ENCODE assay signal across 16 mouse cellular contexts in the genomic region with DNA sequence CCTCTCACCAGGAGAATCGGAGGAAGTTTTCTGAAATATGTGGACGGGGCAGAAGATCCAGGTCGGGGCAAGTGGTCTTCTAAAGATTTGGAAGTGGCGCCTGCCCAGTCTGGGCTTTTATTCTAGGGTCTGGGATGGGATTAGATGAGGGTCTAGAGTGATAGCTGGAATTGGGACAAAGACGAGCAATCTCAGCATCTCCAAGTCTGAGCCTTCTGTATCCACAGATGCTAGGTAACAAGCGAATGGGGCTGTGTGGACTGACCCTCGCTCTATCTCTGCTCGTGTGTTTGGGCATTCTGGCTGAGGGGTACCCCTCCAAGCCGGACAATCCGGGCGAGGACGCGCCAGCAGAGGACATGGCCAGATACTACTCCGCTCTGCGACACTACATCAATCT. TPM values are rescaled to one million over a fixed set of nuclear protein-coding genes. Genes with fewer than 3 reads are reported as not detected.
A peak's percentile ranks its signal among the peaks of the same experiment; 100 is the strongest.
DNase-seq lines count a peak whose midpoint lies in the region; ATAC-seq and TF ChIP-seq lines count a peak whose summit lies in the region.
"Had no signal": no experiment of that assay in that cellular context is flagged by ENCODE, and none has a peak within 500 bp of the region (broad histone marks: within the 10 kb centered on the region; RNA-seq: fewer than 3 reads in every experiment).

No protein-coding gene starts in this region.

- no peak for TF ChIP-seq POLR2A in cortical plate, adult 2 months (IDR thresholded peaks at IDR 0.05; ENCODE audit: extremely low read depth, insufficient read depth, low read length)

- no peak overlapping the region for H3K9ac ChIP-seq in heart, embryonic 11.5 days (ENCODE audit: low read depth, low read length)
- H3K9ac ChIP-seq in hindbrain, embryonic 12.5 days, result no peak overlapping the region
- no peak overlapping the region for H3K9ac ChIP-seq in midbrain, embryonic 13.5 days (replicated peaks)
- H3K9ac ChIP-seq: liver, embryonic 14.5 days had no signal

- H3K9me3 ChIP-seq in heart, embryonic 11.5 days (replicated peaks; ENCODE audit: control insufficient read depth, low read length), result no peaks in the 10 kb centered on the region
- no peaks in the 10 kb centered on the region for H3K9me3 ChIP-seq in hindbrain, embryonic 12.5 days (replicated peaks)
- no peaks in the 10 kb centered on the region for H3K9me3 ChIP-seq in midbrain, embryonic 13.5 days

- ATAC-seq in heart, embryonic 11.5 days (replicated peaks; ENCODE audit: insufficient number of reproducible peaks, low FRiP score, low TSS enrichment), result no peak
- no peak for ATAC-seq in hindbrain, embryonic 12.5 days (ENCODE audit: low FRiP score)
- ATAC-seq in midbrain, embryonic 13.5 days, result no peak

- peak overlapping the region; percentile 94; the same call in 1 of the 2 replicates for H3K4me2 ChIP-seq in heart, embryonic 11.5 days
- no peak overlapping the region for H3K4me2 ChIP-seq in hindbrain, embryonic 12.5 days (replicated peaks)
- H3K4me2 ChIP-seq in midbrain, embryonic 13.5 days (replicated peaks), result no peak overlapping the region

- TF ChIP-seq CTCF in cortical plate, adult 2 months (IDR thresholded peaks at IDR 0.05; ENCODE audit: extremely low read depth, insufficient read depth, low read length), result no peak

- 11% methylated on average over 15 of the region's 15 CpGs for WGBS in heart, embryonic 11.5 days (ENCODE audit: insufficient replicate concordance)
- 6% methylated on average over 15 of the region's 15 CpGs for WGBS in hindbrain, embryonic 12.5 days
- 10% methylated on average over 15 of the region's 15 CpGs for WGBS in midbrain, embryonic 13.5 days

- intact Hi-C loops in heart, postnatal 36 days (cut with DNase I), result no loop called here

- H3K4me3 ChIP-seq in heart, embryonic 11.5 days (ENCODE audit: low read depth, low read length), result no peak overlapping the region
- peak overlapping the region; percentile 24; the same call in 1 of the 2 replicates for H3K4me3 ChIP-seq in cortical plate, adult 2 months (ENCODE audit: insufficient read depth, low read length)
- H3K4me3 ChIP-seq in hindbrain, embryonic 12.5 days, result 0 out of 2 replicates have a peak overlapping the region, but pooled peaks have one; percentile 36
- H3K4me3 ChIP-seq in midbrain, embryonic 13.5 days (replicated peaks), result peak overlapping the region; percentile 46
- H3K4me3 ChIP-seq: erythroblast, embryonic 14.5 days had no signal

- DNase-seq in heart, postnatal 36 days, result no peak
- DNase-seq in adrenal gland, postnatal 4 days (ENCODE audit: low spot score in 2 of 2), result no peak
- no peak for DNase-seq in testis, postnatal 10 days (ENCODE audit: low spot score)
- DNase-seq in right cerebral cortex, postnatal 14 days, result no peak
- DNase-seq: cerebellum, postnatal 14 days; gastrocnemius, postnatal 36 days; kidney, adult 9 months; thymus, postnatal 14 days had no signal

- no peaks in the 10 kb centered on the region for H3K36me3 ChIP-seq in heart, embryonic 11.5 days (ENCODE audit: control insufficient read depth, insufficient read depth, low read length)
- H3K36me3 ChIP-seq in hindbrain, embryonic 12.5 days, result no peaks in the 10 kb centered on the region
- H3K36me3 ChIP-seq in midbrain, embryonic 13.5 days, result no peaks in the 10 kb centered on the region

- H3K27me3 ChIP-seq in heart, embryonic 11.5 days (ENCODE audit: control insufficient read depth, insufficient read depth, low read length), result peaks cover 44% of the 10 kb centered on the region
- H3K27me3 ChIP-seq in hindbrain, embryonic 12.5 days, result peaks cover 50% of the 10 kb centered on the region
- peaks cover 66% of the 10 kb centered on the region for H3K27me3 ChIP-seq in midbrain, embryonic 13.5 days

- 0 out of 2 replicates have a peak, but pooled peaks cover 5% of the 10 kb centered on the region for H3K4me1 ChIP-seq in heart, embryonic 11.5 days (ENCODE audit: control insufficient read depth, insufficient read depth, low read length)
- no peaks in the 10 kb centered on the region for H3K4me1 ChIP-seq in cortical plate, adult 2 months (ENCODE audit: control insufficient read depth, insufficient read depth, low read length)
- H3K4me1 ChIP-seq in hindbrain, embryonic 12.5 days, result peaks cover 16% of the 10 kb centered on the region
- peaks cover 14% of the 10 kb centered on the region for H3K4me1 ChIP-seq in midbrain, embryonic 13.5 days (replicated peaks)

- no peak overlapping the region for H3K27ac ChIP-seq in heart, embryonic 11.5 days (ENCODE audit: low read depth, low read length)
- H3K27ac ChIP-seq in cortical plate, adult 2 months (ENCODE audit: insufficient read depth, low read length), result no peak overlapping the region
- no peak overlapping the region for H3K27ac ChIP-seq in hindbrain, embryonic 12.5 days
- H3K27ac ChIP-seq in midbrain, embryonic 13.5 days, result no peak overlapping the region
- H3K27ac ChIP-seq: liver, embryonic 14.5 days had no signal

RNA-seq across cellular contexts. Expression of a gene that starts 0.9 kb away (rescaled TPM):
- 0.52 and 1.9 TPM in 2 replicates for polyA plus RNA-seq in heart, embryonic 11.5 days (2014; fragmentation: Nextera tagmentation; extraction: Ambion mirVana)
- under 1 TPM in 1 of 2 experiments, not detected in 1; 0.97 TPM for total RNA-seq in heart, postnatal 36 days (2021)
- polyA plus RNA-seq in cortical plate, adult 2 months (2012; rRNA removed), result 658 and 696 TPM in 2 replicates
- 36.7 and 55.3 TPM in 2 replicates for polyA plus RNA-seq in hindbrain, embryonic 12.5 days (2016; fragmentation: Nextera tagmentation; extraction: Ambion mirVana)
- polyA plus RNA-seq in midbrain, embryonic 13.5 days (2015; fragmentation: Nextera tagmentation; extraction: Ambion mirVana), result 56.1 and 59.7 TPM in 2 replicates
- 100 to 1,000 TPM; 745 to 759 TPM for total RNA-seq in adrenal gland, postnatal 4 days (2021)
- total RNA-seq: gastrocnemius, postnatal 36 days; megakaryocyte-erythroid progenitor cell, adult 5-6 weeks had no signal
- polyA plus RNA-seq: C2C12 had no signal

Comparison
In these comparisons a context has a peak if more than half of its experiments do, and no peak if none do; other contexts are left out.
1. RNA of a gene that starts 0.9 kb away (polyA plus RNA-seq): 658 to 696 TPM in cortical plate, adult 2 months, 56.1 to 59.7 TPM in midbrain, embryonic 13.5 days and 36.7 to 55.3 TPM in hindbrain, embryonic 12.5 days; 0.52 to 1.9 TPM in heart, embryonic 11.5 days; every median in the first group is over 10 times any median in the second.